Mouse (Mus musculus) neural tube, embryonic 13.5 days (tissue): Measurements from ENCODE around the gene Eps8l1. TPM values are rescaled to one million over a fixed set of nuclear protein-coding genes. Genes with fewer than 3 reads are reported as not detected.
A peak's percentile ranks its signal among the peaks of the same experiment; 100 is the strongest.

Experiments
- ATAC-seq: fragments of 200-750 bp; cut with Nextera tagmentation; 2 replicates; pipeline ENCODE4 v1.8.0; 2017; ENCODE audit warnings: low read depth, mild to moderate bottlenecking, moderate TSS enrichment, moderate library complexity
- H3K27ac ChIP-seq: fragments of 300-500 bp; sonication (generic); replicated peaks from 2 replicates; pipeline ENCODE4 v1.5.1; 2015; ENCODE audit warnings: moderate library complexity, mild to moderate bottlenecking, inconsistent platforms
- H3K27me3 ChIP-seq: fragments of 300-500 bp; sonication (generic); 2 replicates; pipeline ENCODE4 v1.6.1; 2015; ENCODE audit warnings: mild to moderate bottlenecking, inconsistent platforms
- H3K36me3 ChIP-seq: fragments of 300-500 bp; sonication (generic); 2 replicates; pipeline ENCODE4 v1.6.1; 2015; ENCODE audit warnings: mild to moderate bottlenecking, inconsistent platforms
- H3K4me1 ChIP-seq: fragments of 300-500 bp; sonication (generic); replicated peaks from 2 replicates; pipeline ENCODE4 v1.6.1; 2015; ENCODE audit warnings: inconsistent platforms
- H3K4me2 ChIP-seq: fragments of 300-500 bp; sonication (generic); 2 replicates; pipeline ENCODE4 v1.6.1; 2015; ENCODE audit warnings: inconsistent platforms, mild to moderate bottlenecking, moderate library complexity
- H3K4me3 ChIP-seq: fragments of 300-500 bp; sonication (generic); 2 replicates; pipeline ENCODE4 v1.5.1; 2015; ENCODE audit warnings: mild to moderate bottlenecking, inconsistent platforms
- H3K9ac ChIP-seq: fragments of 300-500 bp; sonication (generic); 2 replicates; pipeline ENCODE4 v1.6.1; 2015; ENCODE audit warnings: moderate library complexity, mild to moderate bottlenecking, inconsistent platforms
- H3K9me3 ChIP-seq: fragments of 300-500 bp; sonication (generic); 2 replicates; pipeline ENCODE4 v1.6.1; 2016; ENCODE audit warnings: inconsistent platforms
- WGBS: fragments of 180-500 bp; shearing (Covaris S2); methylation state at CpG from one replicate; pipeline ENCODE4 v1.1.7; 2015; 5-methylcytosine and 5-hydroxymethylcytosine counted together
- polyA plus RNA-seq: library from polyadenylated mRNA; unstranded; fragments of >200 nt; fragmentation: Nextera tagmentation; extraction: Ambion mirVana; gene quantifications from 2 replicates; pipeline ENCODE4 v1.2.1, GENCODE M21; 2015

Gene Eps8l1
- polyA plus RNA-seq, 1 experiment from 2014 or later = 12.9 TPM

- peaks cover 63% of the 10 kb centered on the region for H3K36me3 ChIP-seq
- no peak overlapping the region for H3K9ac ChIP-seq
- 88% methylated on average over 12 of the region's 12 CpGs for WGBS
- H3K4me2 ChIP-seq = no peak overlapping the region
- H3K27me3 ChIP-seq = peaks cover 2% of the 10 kb centered on the region
- H3K4me1 ChIP-seq = peaks cover 26% of the 10 kb centered on the region
- ATAC-seq = no peak
- no peak overlapping the region for H3K27ac ChIP-seq
- no peaks in the 10 kb centered on the region for H3K9me3 ChIP-seq
- H3K4me3 ChIP-seq = no peak overlapping the region
These were observed 21.8 kb downstream of the Eps8l1 start for GRCm38 (mm10) chr7:4482281-4482680.

GRCm38 (mm10) chr7:4491308-4491707 is 30.8 kb downstream of the Eps8l1 start:
- Histone ChIP-seq H3K4me3 (no peak overlapping the region), H3K9me3 (no peaks in the 10 kb centered on the region), H3K4me2 (no peak overlapping the region), H3K27ac (no peak overlapping the region), H3K36me3 (peaks cover 82% of the 10 kb centered on the region), H3K9ac (no peak overlapping the region), H3K27me3 (no peaks in the 10 kb centered on the region), H3K4me1 (peaks cover 10% of the 10 kb centered on the region; the same call in 1 of the 2 replicates)
- ATAC-seq = no peak
- WGBS = 82% methylated on average over 6 of the region's 6 CpGs

- 85% methylated on average over 13 of the region's 13 CpGs for WGBS
- H3K27me3 ChIP-seq = no peaks in the 10 kb centered on the region
- no peak overlapping the region for H3K9ac ChIP-seq
- no peaks in the 10 kb centered on the region for H3K9me3 ChIP-seq
- peaks cover 16% of the 10 kb centered on the region for H3K4me1 ChIP-seq
- H3K36me3 ChIP-seq = peaks cover 80% of the 10 kb centered on the region
- H3K4me3 ChIP-seq = no peak overlapping the region
- H3K27ac ChIP-seq = 0 out of 2 replicates have a peak overlapping the region, but pooled peaks have one; percentile 29
- no peak for ATAC-seq
- H3K4me2 ChIP-seq = no peak overlapping the region
These were observed 32.1 kb downstream of the Eps8l1 start for GRCm38 (mm10) chr7:4492284-4493224.

GRCm38 (mm10) chr7:4493991-4494390 is 33.5 kb downstream of the Eps8l1 start:
- Histone ChIP-seq H3K36me3 (peaks cover 66% of the 10 kb centered on the region), H3K27me3 (no peaks in the 10 kb centered on the region), H3K9me3 (no peaks in the 10 kb centered on the region), H3K27ac (no peak overlapping the region), H3K4me3 (no peak overlapping the region), H3K9ac (no peak overlapping the region), H3K4me1 (peaks cover 30% of the 10 kb centered on the region), H3K4me2 (no peak overlapping the region)
- ATAC-seq = no peak
- WGBS = 96% methylated on average over 1 of the region's 1 CpGs

GRCm38 (mm10) chr7:4496468-4496867 is 36.0 kb downstream of the Eps8l1 start:
- WGBS = 100% methylated on average over 3 of the region's 3 CpGs

GRCm38 (mm10) chr7:4497271-4497903 is 36.9 kb downstream of the Eps8l1 start:
- Histone ChIP-seq H3K4me1 (peaks cover 48% of the 10 kb centered on the region), H3K9me3 (no peaks in the 10 kb centered on the region), H3K9ac (no peak overlapping the region; the same call in 1 of the 2 replicates), H3K4me2 (no peak overlapping the region; the same call in 1 of the 2 replicates), H3K4me3 (no peak overlapping the region), H3K36me3 (peaks cover 48% of the 10 kb centered on the region), H3K27ac (peak overlapping the region; percentile 40; the same call in 1 of the 2 replicates), H3K27me3 (no peaks in the 10 kb centered on the region)
- WGBS = 88% methylated on average over 9 of the region's 9 CpGs
- no peak for ATAC-seq

More at GRCm38 (mm10) chr7:4496468-4496867, 36.0 kb downstream of the Eps8l1 start:
- Histone ChIP-seq H3K9ac (no peak overlapping the region), H3K9me3 (no peaks in the 10 kb centered on the region), H3K36me3 (peaks cover 50% of the 10 kb centered on the region), H3K4me1 (peaks cover 50% of the 10 kb centered on the region), H3K4me3 (no peak overlapping the region), H3K27ac (no peak overlapping the region), H3K4me2 (no peak overlapping the region), H3K27me3 (no peaks in the 10 kb centered on the region)
- ATAC-seq = no peak

- peak overlapping the region; percentile 93 for H3K4me2 ChIP-seq
- H3K36me3 ChIP-seq = peaks cover 39% of the 10 kb centered on the region
- H3K9me3 ChIP-seq = no peaks in the 10 kb centered on the region
- H3K27me3 ChIP-seq = no peaks in the 10 kb centered on the region
- peak overlapping the region; percentile 96 for H3K9ac ChIP-seq
- no peak for ATAC-seq
- 7% methylated on average over 9 of the region's 9 CpGs for WGBS
- H3K4me3 ChIP-seq = peak overlapping the region; percentile 15; the same call in 1 of the 2 replicates
- H3K27ac ChIP-seq = peak overlapping the region; percentile 40
- peaks cover 44% of the 10 kb centered on the region for H3K4me1 ChIP-seq
These were observed 37.8 kb downstream of the Eps8l1 start for GRCm38 (mm10) chr7:4498251-4498650.

- Histone ChIP-seq H3K36me3 (peaks cover 31% of the 10 kb centered on the region), H3K27ac (peak overlapping the region; percentile 40), H3K4me3 (peak overlapping the region; percentile 15; the same call in 1 of the 2 replicates), H3K4me2 (peak overlapping the region; percentile 93), H3K9me3 (no peaks in the 10 kb centered on the region), H3K27me3 (no peaks in the 10 kb centered on the region), H3K9ac (peak overlapping the region; percentile 96), H3K4me1 (peaks cover 44% of the 10 kb centered on the region)
- WGBS = 92% methylated on average over 4 of the region's 4 CpGs
- no peak for ATAC-seq
These were observed 38.6 kb downstream of the Eps8l1 start for GRCm38 (mm10) chr7:4499034-4499433.

GRCm38 (mm10) chr7:4500892-4501471 is 40.5 kb downstream of the Eps8l1 start:
- Histone ChIP-seq H3K4me2 (peak overlapping the region; percentile 93), H3K4me1 (peaks cover 44% of the 10 kb centered on the region), H3K9ac (peak overlapping the region; percentile 96), H3K27ac (peak overlapping the region; percentile 91), H3K36me3 (peaks cover 12% of the 10 kb centered on the region), H3K27me3 (no peaks in the 10 kb centered on the region), H3K4me3 (peak overlapping the region; percentile 84), H3K9me3 (no peaks in the 10 kb centered on the region)
- peak; percentile 54 for ATAC-seq
- WGBS = under 1% methylated on average over 40 of the region's 52 CpGs

GRCm38 (mm10) chr7:4501558-4502397 is 41.3 kb downstream of the Eps8l1 start, which contains the start of gene Ppp1r12c:
Ppp1r12c (minus strand) TSS chr7:4501680.
- H3K27ac ChIP-seq = peak within 1 kb of the TSS; percentile 91
- H3K27me3 ChIP-seq = no peaks in the 10 kb centered on the region
- peak within 1 kb of the TSS; percentile 84 for H3K4me3 ChIP-seq
- H3K36me3 ChIP-seq = peaks cover 4% of the 10 kb centered on the region
- H3K4me2 ChIP-seq = peak within 1 kb of the TSS; percentile 93
- H3K9ac ChIP-seq = peak within 1 kb of the TSS; percentile 96
- under 1% methylated on average over 62 of the region's 62 CpGs for WGBS
- H3K9me3 ChIP-seq = no peaks in the 10 kb centered on the region
- peak; percentile 94 for ATAC-seq
- peaks cover 44% of the 10 kb centered on the region for H3K4me1 ChIP-seq

- no peaks in the 10 kb centered on the region for H3K9me3 ChIP-seq
- peak overlapping the region; percentile 93 for H3K4me2 ChIP-seq
- peak overlapping the region; percentile 96 for H3K9ac ChIP-seq
- no peak overlapping the region; the same call in 1 of the 2 replicates for H3K27ac ChIP-seq
- peak; percentile 26 for ATAC-seq
- H3K27me3 ChIP-seq = no peaks in the 10 kb centered on the region
- no peaks in the 10 kb centered on the region for H3K36me3 ChIP-seq
- peaks cover 38% of the 10 kb centered on the region for H3K4me1 ChIP-seq
- peak overlapping the region; percentile 84 for H3K4me3 ChIP-seq
- 15% methylated on average over 14 of the region's 14 CpGs for WGBS
These were observed 42.1 kb downstream of the Eps8l1 start for GRCm38 (mm10) chr7:4502421-4503090.
